Mouse (Mus musculus) neural tube, embryonic 14.5 days (tissue): Measurements from ENCODE around the gene Tor3a. TPM values are rescaled to one million over a fixed set of nuclear protein-coding genes. Genes with fewer than 3 reads are reported as not detected.

Experiments used
- ATAC-seq: fragments of 200-750 bp; cut with Nextera tagmentation; 2 replicates; pipeline ENCODE4 v1.8.0; 2017; ENCODE audit warnings: low read depth, mild to moderate bottlenecking, moderate TSS enrichment, moderate library complexity
- H3K27ac ChIP-seq: fragments of 300-500 bp; sonication (generic); 2 replicates; pipeline ENCODE4 v1.5.1; 2014; ENCODE audit warnings: low read depth, mild to moderate bottlenecking, control low read depth, low read length, moderate library complexity, mixed read lengths
- H3K27me3 ChIP-seq: fragments of 300-500 bp; sonication (generic); 2 replicates; pipeline ENCODE4 v1.6.1; 2014; ENCODE audit warnings: low read length; ENCODE audit not compliant: control insufficient read depth, insufficient read depth
- H3K36me3 ChIP-seq: fragments of 300-500 bp; sonication (generic); 2 replicates; pipeline ENCODE4 v1.6.1; 2014; ENCODE audit warnings: low read length, mixed read lengths; ENCODE audit not compliant: control insufficient read depth, insufficient read depth
- H3K4me1 ChIP-seq: fragments of 300-500 bp; sonication (generic); 2 replicates; pipeline ENCODE4 v1.6.1; 2014; ENCODE audit warnings: low read length; ENCODE audit not compliant: control insufficient read depth, insufficient read depth
- H3K4me2 ChIP-seq: fragments of 300-500 bp; sonication (generic); 2 replicates; pipeline ENCODE4 v1.6.1; 2014; ENCODE audit warnings: mild to moderate bottlenecking, low read depth, low read length, control low read depth
- H3K4me3 ChIP-seq: fragments of 300-500 bp; sonication (generic); 2 replicates; pipeline ENCODE4 v1.5.1; 2014; ENCODE audit warnings: low read depth, low read length, control low read depth, mixed read lengths
- H3K9ac ChIP-seq: fragments of 300-500 bp; sonication (generic); replicated peaks from 2 replicates; pipeline ENCODE4 v1.6.1; 2014; ENCODE audit warnings: low read depth, mild to moderate bottlenecking, control low read depth, low read length, mixed read lengths
- H3K9me3 ChIP-seq: fragments of 300-500 bp; sonication (generic); 2 replicates; pipeline ENCODE4 v1.6.1; 2016; ENCODE audit warnings: low read length; ENCODE audit not compliant: control insufficient read depth
- WGBS: fragments of 180-500 bp; shearing (Covaris S2); extraction: QIAGEN DNeasy Blood & Tissue Kit; methylation state at CpG from one replicate; pipeline ENCODE4 v1.1.7; 2014; 5-methylcytosine and 5-hydroxymethylcytosine counted together
- polyA plus RNA-seq: library from polyadenylated mRNA; unstranded; fragments of >200 nt; fragmentation: Nextera tagmentation; extraction: Ambion mirVana; gene quantifications from 2 replicates; pipeline ENCODE4 v1.2.1, GENCODE M21; 2014

Gene Tor3a
- polyA plus RNA-seq, result 1.8 and 3.2 TPM in 2 replicates

DNA sequence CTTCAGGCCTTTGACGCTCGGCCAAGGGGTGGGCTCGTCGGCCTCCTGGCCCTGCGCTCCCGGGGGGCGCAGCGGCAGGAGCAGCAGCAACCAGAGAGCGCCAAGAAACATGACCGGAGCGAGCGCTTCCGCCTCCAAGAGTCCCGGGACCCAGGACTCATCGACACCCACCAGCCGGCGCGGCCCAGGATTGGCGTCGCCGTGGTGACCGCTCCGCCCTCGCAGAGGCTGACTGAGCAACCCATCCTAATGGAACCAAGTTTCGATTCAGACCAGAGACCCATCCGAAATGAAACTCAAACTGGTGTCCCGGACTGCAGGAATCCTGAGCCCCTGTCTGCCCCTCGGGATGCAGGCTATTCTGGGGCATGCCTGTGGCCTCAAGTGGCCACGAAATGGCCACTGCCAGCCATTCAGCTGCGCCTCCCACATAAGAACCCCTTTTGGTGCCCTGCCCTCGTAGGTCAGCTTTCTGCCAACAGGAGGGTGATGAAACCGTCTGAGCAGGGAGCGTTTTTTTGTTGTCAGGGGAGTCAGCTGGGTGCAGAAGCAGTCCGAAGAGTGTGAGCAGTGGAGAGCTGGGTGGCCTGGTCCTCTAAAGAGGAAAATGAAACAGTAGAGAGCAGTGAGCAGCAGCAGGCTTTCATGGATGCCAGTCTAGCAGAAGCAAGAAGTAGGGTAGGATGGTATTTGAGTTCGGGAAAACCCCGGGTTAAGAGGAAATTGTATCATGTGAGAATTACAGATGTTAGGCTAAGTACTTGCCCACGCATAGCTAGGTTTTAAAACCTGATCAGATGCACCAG lies at the start of gene Tor3a:
Gene Tor3a, minus strand, starts transcription at position 162 of the 806 bp plus-strand sequence.
- Histone ChIP-seq H3K4me2 (peak within 1 kb of the TSS; percentile 97), H3K27me3 (no peaks in the 10 kb centered on the region), H3K9me3 (no peaks in the 10 kb centered on the region), H3K9ac (peak within 1 kb of the TSS; percentile 61), H3K4me1 (peaks cover 7% of the 10 kb centered on the region; the same call in 1 of the 2 replicates), H3K4me3 (peak within 1 kb of the TSS; percentile 42), H3K36me3 (no peaks in the 10 kb centered on the region), H3K27ac (no peak within 1 kb of the TSS)
- peak; percentile 77; the same call in 1 of the 2 replicates for ATAC-seq
- WGBS, result 9% methylated on average over 37 of the region's 37 CpGs

DNA sequence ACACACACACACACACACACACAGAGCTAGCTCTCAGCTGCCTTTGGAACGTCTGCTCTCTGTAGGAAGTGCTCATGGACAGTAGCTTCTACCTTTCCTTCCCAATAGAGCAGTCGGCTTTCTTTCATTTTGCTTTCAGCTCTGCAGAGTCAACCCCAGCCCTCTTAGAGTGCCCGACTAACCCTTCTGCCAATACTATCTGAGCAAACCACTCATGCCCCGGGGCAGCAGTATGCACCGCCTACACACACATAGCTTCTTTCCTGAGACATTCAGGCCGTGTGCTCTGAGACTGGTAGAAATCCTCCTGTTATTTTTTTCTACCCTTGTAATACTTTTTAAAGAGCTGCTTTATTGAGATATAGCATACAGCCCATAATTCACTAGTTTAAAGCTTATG lies 47.9 kb upstream of the Tor3a start:
- no peak for ATAC-seq
- no peak overlapping the region for H3K4me3 ChIP-seq
- WGBS, result 70% methylated on average over 6 of the region's 6 CpGs
- H3K9me3 ChIP-seq, result no peaks in the 10 kb centered on the region
- no peak overlapping the region for H3K4me2 ChIP-seq
- H3K36me3 ChIP-seq, result no peaks in the 10 kb centered on the region
- no peak overlapping the region for H3K9ac ChIP-seq
- peaks cover 8% of the 10 kb centered on the region; the same call in 1 of the 2 replicates for H3K4me1 ChIP-seq
- H3K27me3 ChIP-seq, result no peaks in the 10 kb centered on the region
- no peak overlapping the region for H3K27ac ChIP-seq

DNA sequence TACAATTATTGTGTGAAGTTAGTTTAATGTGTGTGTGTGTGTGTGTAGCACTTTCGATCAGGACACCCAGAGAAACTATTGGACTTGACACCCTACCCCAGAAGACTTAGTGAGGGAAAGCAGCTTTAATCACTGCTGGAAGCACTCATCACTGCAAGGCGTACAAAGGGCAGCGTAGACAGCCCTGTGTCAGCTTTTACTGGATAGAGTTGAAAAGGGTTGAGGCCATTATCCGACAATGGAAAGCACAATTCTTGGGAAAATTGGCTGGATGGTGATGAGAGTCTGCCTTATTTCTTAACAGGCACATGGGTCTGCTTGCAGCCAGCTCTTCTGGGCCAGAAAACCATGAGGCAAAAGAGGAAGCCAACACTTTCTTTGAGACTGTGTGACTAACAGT lies 45.9 kb upstream of the Tor3a start:
- H3K4me3 ChIP-seq, result no peak overlapping the region
- no peaks in the 10 kb centered on the region for H3K9me3 ChIP-seq
- H3K9ac ChIP-seq, result no peak overlapping the region
- no peak overlapping the region for H3K27ac ChIP-seq
- no peak overlapping the region for H3K4me2 ChIP-seq
- H3K27me3 ChIP-seq, result no peaks in the 10 kb centered on the region
- peaks cover 8% of the 10 kb centered on the region; the same call in 1 of the 2 replicates for H3K4me1 ChIP-seq
- WGBS, result 47% methylated on average over 4 of the region's 4 CpGs
- no peaks in the 10 kb centered on the region for H3K36me3 ChIP-seq
- ATAC-seq, result no peak

- under 1% methylated on average over 29 of the region's 47 CpGs for WGBS
- ATAC-seq, result peak; percentile 96
- H3K27ac ChIP-seq, result peak within 1 kb of the TSS; percentile 88
- peaks cover 8% of the 10 kb centered on the region; the same call in 1 of the 2 replicates for H3K4me1 ChIP-seq
- peak within 1 kb of the TSS; percentile 93 for H3K9ac ChIP-seq
- H3K9me3 ChIP-seq, result no peaks in the 10 kb centered on the region
- H3K4me3 ChIP-seq, result peak within 1 kb of the TSS; percentile 91
- H3K36me3 ChIP-seq, result no peaks in the 10 kb centered on the region
- peak within 1 kb of the TSS; percentile 63 for H3K4me2 ChIP-seq
- H3K27me3 ChIP-seq, result no peaks in the 10 kb centered on the region
These were observed 45.0 kb upstream of the Tor3a start, which contains the start of gene Fam20b for GRCm38 (mm10) chr1:156718950-156719805. Fam20b (minus strand) TSS chr1:156719086.

GRCm38 (mm10) chr1:156718286-156718949 lies 44.3 kb upstream of the Tor3a start:
- H3K9me3 ChIP-seq, result no peaks in the 10 kb centered on the region
- peak overlapping the region; percentile 63 for H3K4me2 ChIP-seq
- no peaks in the 10 kb centered on the region for H3K27me3 ChIP-seq
- under 1% methylated on average over 49 of the region's 73 CpGs for WGBS
- peaks cover 8% of the 10 kb centered on the region; the same call in 1 of the 2 replicates for H3K4me1 ChIP-seq
- H3K27ac ChIP-seq, result peak overlapping the region; percentile 88
- ATAC-seq, result peak; percentile 88
- peak overlapping the region; percentile 93 for H3K9ac ChIP-seq
- H3K4me3 ChIP-seq, result peak overlapping the region; percentile 91
- no peaks in the 10 kb centered on the region for H3K36me3 ChIP-seq

GRCm38 (mm10) chr1:156717751-156718285 lies 43.7 kb upstream of the Tor3a start:
- H3K27ac ChIP-seq, result peak overlapping the region; percentile 88
- H3K4me3 ChIP-seq, result peak overlapping the region; percentile 91
- H3K9ac ChIP-seq, result peak overlapping the region; percentile 93
- H3K4me2 ChIP-seq, result peak overlapping the region; percentile 63
- no peaks in the 10 kb centered on the region for H3K9me3 ChIP-seq
- H3K4me1 ChIP-seq, result peaks cover 8% of the 10 kb centered on the region; the same call in 1 of the 2 replicates
- ATAC-seq, result peak; percentile 4; the same call in 1 of the 2 replicates
- 4% methylated on average over 13 of the region's 13 CpGs for WGBS
- H3K36me3 ChIP-seq, result no peaks in the 10 kb centered on the region
- no peaks in the 10 kb centered on the region for H3K27me3 ChIP-seq

- WGBS, result 91% methylated on average over 6 of the region's 6 CpGs
- ATAC-seq, result no peak
- Histone ChIP-seq H3K9me3 (no peaks in the 10 kb centered on the region), H3K27ac (no peak overlapping the region), H3K4me1 (peaks cover 8% of the 10 kb centered on the region; the same call in 1 of the 2 replicates), H3K4me2 (no peak overlapping the region), H3K9ac (no peak overlapping the region), H3K36me3 (no peaks in the 10 kb centered on the region), H3K4me3 (no peak overlapping the region), H3K27me3 (no peaks in the 10 kb centered on the region)
These were observed 42.5 kb upstream of the Tor3a start for GRCm38 (mm10) chr1:156716681-156717080.

GRCm38 (mm10) chr1:156710472-156711098 lies 36.4 kb upstream of the Tor3a start:
- Histone ChIP-seq H3K27me3 (no peaks in the 10 kb centered on the region), H3K9ac (no peak overlapping the region), H3K4me3 (no peak overlapping the region), H3K27ac (no peak overlapping the region), H3K4me1 (no peaks in the 10 kb centered on the region), H3K36me3 (peaks cover 3% of the 10 kb centered on the region; the same call in 1 of the 2 replicates), H3K4me2 (no peak overlapping the region), H3K9me3 (no peaks in the 10 kb centered on the region)
- no peak for ATAC-seq
- WGBS, result 56% methylated on average over 10 of the region's 10 CpGs
